Comparison of ENCODE assay signal across 30 mouse cellular contexts in the genomic region with DNA sequence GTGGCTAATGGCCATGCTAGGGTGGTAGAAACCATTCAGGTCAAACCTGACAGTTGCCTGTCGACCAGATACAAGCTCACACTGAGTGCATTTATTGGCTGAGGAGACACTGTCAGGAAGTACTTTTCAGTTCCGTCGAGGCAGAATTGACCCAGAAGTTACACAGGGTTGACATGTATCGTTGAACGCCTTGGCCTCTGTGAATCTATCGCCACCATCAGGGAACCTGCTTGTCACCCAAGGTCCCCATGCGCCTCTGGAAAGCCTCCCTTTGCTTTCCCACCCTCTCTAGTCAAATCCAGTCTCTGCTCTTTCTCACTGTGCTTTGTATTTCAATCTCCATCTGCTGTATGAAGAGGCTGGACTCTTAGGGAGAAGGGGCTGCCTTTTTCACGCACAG.
"Had no signal": no experiment of that assay in that cellular context is flagged by ENCODE, and none has a peak within 500 bp of the region (broad histone marks: within the 10 kb centered on the region; RNA-seq: fewer than 3 reads in every experiment).

No protein-coding gene starts in this region.

- H3K27me3 ChIP-seq: limb, embryonic 12.5 days; limb, embryonic 13.5 days; liver, embryonic 12.5 days; liver, embryonic 13.5 days; liver, embryonic 15.5 days; lung, embryonic 15.5 days; megakaryocyte, embryonic 14.5 days; neural tube, embryonic 12.5 days; neural tube, embryonic 13.5 days had no signal

- H3K4me3 ChIP-seq: limb, embryonic 12.5 days; limb, embryonic 13.5 days; limb, embryonic 15.5 days; liver, embryonic 12.5 days; liver, embryonic 13.5 days; liver, embryonic 15.5 days; lung, embryonic 15.5 days; megakaryocyte, embryonic 14.5 days; midbrain, embryonic 12.5 days; midbrain, embryonic 13.5 days; midbrain, embryonic 15.5 days; myocyte; neural tube, embryonic 12.5 days; neural tube, embryonic 13.5 days had no signal

- H3K9ac ChIP-seq: limb, embryonic 12.5 days; limb, embryonic 13.5 days; limb, embryonic 15.5 days; liver, embryonic 12.5 days; liver, embryonic 13.5 days; liver, embryonic 14.5 days; liver, embryonic 15.5 days; lung, embryonic 14.5 days; lung, embryonic 15.5 days; midbrain, embryonic 12.5 days; midbrain, embryonic 13.5 days; midbrain, embryonic 15.5 days; neural tube, embryonic 12.5 days; neural tube, embryonic 13.5 days had no signal

- H3K4me1 ChIP-seq: neural tube, embryonic 12.5 days had no signal

- H3K4me2 ChIP-seq: limb, embryonic 12.5 days; limb, embryonic 13.5 days; limb, embryonic 15.5 days; liver, embryonic 11.5 days; liver, embryonic 12.5 days; liver, embryonic 13.5 days; liver, embryonic 15.5 days; lung, embryonic 14.5 days; lung, embryonic 15.5 days; midbrain, embryonic 11.5 days; midbrain, embryonic 12.5 days; midbrain, embryonic 15.5 days; neural tube, embryonic 12.5 days; neural tube, embryonic 13.5 days had no signal

- ATAC-seq: liver, embryonic 12.5 days; lung, postnatal 0 days; midbrain, embryonic 15.5 days; midbrain, embryonic 16.5 days had no signal

- H3K9me3 ChIP-seq: limb, embryonic 12.5 days; limb, embryonic 13.5 days; limb, embryonic 15.5 days; liver, embryonic 12.5 days; liver, embryonic 13.5 days; liver, embryonic 15.5 days; lung, embryonic 15.5 days; megakaryocyte, embryonic 14.5 days; midbrain, embryonic 10.5 days; midbrain, embryonic 12.5 days; midbrain, embryonic 13.5 days; midbrain, embryonic 15.5 days; neural tube, embryonic 12.5 days; neural tube, embryonic 13.5 days had no signal

- H3K36me3 ChIP-seq: limb, embryonic 12.5 days; limb, embryonic 13.5 days; limb, embryonic 15.5 days; liver, embryonic 12.5 days; liver, embryonic 13.5 days; liver, embryonic 15.5 days; lung, embryonic 15.5 days; midbrain, embryonic 10.5 days; midbrain, embryonic 12.5 days; midbrain, embryonic 13.5 days; midbrain, embryonic 15.5 days; neural tube, embryonic 12.5 days; neural tube, embryonic 13.5 days had no signal

- H3K27ac ChIP-seq: limb, embryonic 12.5 days; limb, embryonic 13.5 days; limb, embryonic 15.5 days; liver, embryonic 12.5 days; liver, embryonic 13.5 days; liver, embryonic 14.5 days; liver, embryonic 15.5 days; lung, embryonic 15.5 days; macrophage; midbrain, embryonic 12.5 days; midbrain, embryonic 15.5 days; neural tube, embryonic 12.5 days; neural tube, embryonic 13.5 days had no signal

- DNase-seq: left cerebral cortex, postnatal 4 days; liver, embryonic 13.5 days; lung, adult 18-20 months; lung, adult 2 months; lung, embryonic 14.5 days; lung, postnatal 10 days; lung, postnatal 14 days; lung, postnatal 36 days; lung, postnatal 4 days; midbrain, embryonic 14.5 days had no signal
